Mouse (Mus musculus) small intestine, adult 2 months (tissue): ENCODE results near the gene Rxfp1.

ENCODE experiments used
- CTCF ChIP-seq: fragments of 200-500 bp; IDR thresholded peaks from 2 replicates; pipeline ENCODE4 v1.5.1; 2012; ENCODE audit warnings: low read depth, mild to moderate bottlenecking, control low read depth, inconsistent platforms, low read length, moderate library complexity, mixed read lengths; ENCODE audit not compliant: insufficient replicate concordance, insufficient read length; ENCODE audit errors: extremely low read depth
- POLR2A ChIP-seq: fragments of 200-500 bp; IDR thresholded peaks from 2 replicates; pipeline ENCODE4 v1.6.1; 2012; ENCODE audit warnings: low read depth, mild to moderate bottlenecking, control low read depth, inconsistent platforms, low read length, moderate library complexity

- TF ChIP-seq POLR2A (no peak), CTCF (no peak)
Measured at GRCm38 (mm10) chr3:79627484-79628181, 110.0 kb downstream of the Rxfp1 start.
